ENCODE assay signal across 13 mouse cellular contexts in genomic region chr2:131090852-131091251, GRCm38 (mm10). TPM values are rescaled to one million over a fixed set of nuclear protein-coding genes. Genes with fewer than 3 reads are reported as not detected.
DNase-seq lines count a peak whose midpoint lies in the region; ATAC-seq and TF ChIP-seq lines count a peak whose summit lies in the region.
"Had no signal": no experiment of that assay in that cellular context is flagged by ENCODE, and none has a peak within 500 bp of the region (broad histone marks: within the 10 kb centered on the region; RNA-seq: fewer than 3 reads in every experiment).

No protein-coding gene starts in this region.

- TF ChIP-seq POLR2A in thymus, adult 2 months (IDR thresholded peaks at IDR 0.05; ENCODE audit: control insufficient read depth, extremely low read depth, insufficient read depth, low read length, poor library complexity), result no peak

- no peaks in the 10 kb centered on the region for H3K27me3 ChIP-seq in kidney, embryonic 16.5 days (ENCODE audit: insufficient read depth, low read length)
- H3K27me3 ChIP-seq in thymus, adult 2 months (ENCODE audit: control insufficient read depth, insufficient read depth, low read length), result no peaks in the 10 kb centered on the region

- peak; percentile 12 to 13 for DNase-seq in kidney, adult 8-10 months
- DNase-seq in heart, postnatal 25 days (ENCODE audit: low spot score), result peak; percentile 30
- peak; percentile 19 for DNase-seq in lung, postnatal 14 days
- DNase-seq in thymus, adult 2 months, result no peak
- no peak for DNase-seq in left cerebral cortex, postnatal 36 days (ENCODE audit: low spot score in 2 of 2)
- no peak for DNase-seq in thymus, postnatal 25 days
- DNase-seq: cerebellum, postnatal 10 days had no signal

- intact Hi-C loops in heart, postnatal 25 days (cut with DNase I), result no loop called here
- intact Hi-C loops in left cerebral cortex, postnatal 36 days (cut with DNase I), result loop anchor here (10.0 kb wide), 1 partner anchor 434 kb away; no protein-coding TSS in a partner anchor

- no peak overlapping the region for H3K27ac ChIP-seq in kidney, embryonic 16.5 days (ENCODE audit: low read length)
- no peak overlapping the region for H3K27ac ChIP-seq in thymus, adult 2 months (ENCODE audit: control insufficient read depth, insufficient read depth, low read length)
- H3K27ac ChIP-seq: liver, embryonic 14.5 days had no signal

- no peak overlapping the region for H3K4me3 ChIP-seq in kidney, embryonic 16.5 days (ENCODE audit: low read length)
- no peak overlapping the region for H3K4me3 ChIP-seq in thymus, adult 2 months (ENCODE audit: control insufficient read depth, insufficient read depth, low read length)
- H3K4me3 ChIP-seq: erythroblast, embryonic 14.5 days had no signal

- no peaks in the 10 kb centered on the region for H3K9me3 ChIP-seq in kidney, embryonic 16.5 days (ENCODE audit: low read length)

- no peak for TF ChIP-seq CTCF in thymus, adult 2 months (IDR thresholded peaks at IDR 0.05; ENCODE audit: borderline replicate concordance, control insufficient read depth, extremely low read depth, insufficient read depth, low read length, poor library complexity)

- peaks cover 9% of the 10 kb centered on the region for H3K4me1 ChIP-seq in kidney, embryonic 16.5 days (ENCODE audit: insufficient read depth, low read length)
- no peaks in the 10 kb centered on the region for H3K4me1 ChIP-seq in thymus, adult 2 months (replicated peaks; ENCODE audit: control insufficient read depth, insufficient read depth, low read length)

- H3K36me3 ChIP-seq in kidney, embryonic 16.5 days (ENCODE audit: insufficient read depth, low read length), result no peaks in the 10 kb centered on the region
- H3K36me3 ChIP-seq in thymus, adult 2 months (ENCODE audit: control insufficient read depth, insufficient read depth, low read length), result no peaks in the 10 kb centered on the region

- no peak overlapping the region for H3K9ac ChIP-seq in kidney, embryonic 16.5 days (replicated peaks; ENCODE audit: low read length)
- H3K9ac ChIP-seq: liver, embryonic 14.5 days had no signal

- ATAC-seq in kidney, embryonic 16.5 days (ENCODE audit: low FRiP score, low TSS enrichment), result no peak
- ATAC-seq in common myeloid progenitor, adult 5-6 weeks (replicated peaks; ENCODE audit: low read depth, poor library complexity, severe bottlenecking), result 0 out of 2 replicates have a peak, but pooled peaks have one; percentile 22

- H3K4me2 ChIP-seq in kidney, embryonic 16.5 days (replicated peaks; ENCODE audit: low read depth, low read length), result no peak overlapping the region

- WGBS in kidney, embryonic 16.5 days, result 53% methylated on average over 3 of the region's 3 CpGs
- 82% methylated on average over 3 of the region's 3 CpGs for WGBS in thymus, adult 2 months

RNA-seq across cellular contexts. Expression of gene Siglec1, which starts 4.3 kb away (rescaled TPM):
- polyA plus RNA-seq in kidney, embryonic 16.5 days (2015; fragmentation: Nextera tagmentation; extraction: Ambion mirVana), result 0.29 and 0.46 TPM in 2 replicates
- total RNA-seq in common myeloid progenitor, adult 5-6 weeks (2017), result under 0.01 TPM in 1 of 2 replicates, not detected in the other
- 1 to 10 TPM; 1.6 to 2.2 TPM for total RNA-seq in heart, postnatal 25 days (2021)
- 10.4 and 14.5 TPM in 2 replicates for polyA plus RNA-seq in thymus, adult 2 months (2012; rRNA removed)
- total RNA-seq in left cerebral cortex, postnatal 36 days (2021), result under 1 TPM; 0.32 to 0.75 TPM

RNA-seq across cellular contexts. Expression of gene Adam33, which starts 27.2 kb away (rescaled TPM):
- 4.8 and 6.0 TPM in 2 replicates for polyA plus RNA-seq in kidney, embryonic 16.5 days (2015; fragmentation: Nextera tagmentation; extraction: Ambion mirVana)
- not detected in 2 replicates for total RNA-seq in common myeloid progenitor, adult 5-6 weeks (2017)
- total RNA-seq in heart, postnatal 25 days (2021), result 1 to 10 TPM in 1 of 2 experiments, under 1 TPM in 1; 0.99 to 2.3 TPM
- 4.2 and 7.7 TPM in 2 replicates for polyA plus RNA-seq in thymus, adult 2 months (2012; rRNA removed)
- 1 to 10 TPM; 4.9 to 9.0 TPM for total RNA-seq in left cerebral cortex, postnatal 36 days (2021)

RNA-seq across cellular contexts. Expression of gene Hspa12b, which starts 36.2 kb away (rescaled TPM):
- 22.2 and 23.7 TPM in 2 replicates for polyA plus RNA-seq in kidney, embryonic 16.5 days (2015; fragmentation: Nextera tagmentation; extraction: Ambion mirVana)
- 0.92 and 0.96 TPM in 2 replicates for total RNA-seq in common myeloid progenitor, adult 5-6 weeks (2017)
- total RNA-seq in heart, postnatal 25 days (2021), result 10 to 100 TPM; 32.5 to 43.1 TPM
- 3.1 and 3.5 TPM in 2 replicates for polyA plus RNA-seq in thymus, adult 2 months (2012; rRNA removed)
- total RNA-seq in left cerebral cortex, postnatal 36 days (2021), result 10 to 100 TPM in 1 of 2 experiments, 1 to 10 TPM in 1; 7.2 to 11.9 TPM

RNA-seq across cellular contexts. Expression of gene Gm11037, which starts 42.4 kb away (rescaled TPM):
- polyA plus RNA-seq in kidney, embryonic 16.5 days (2015; fragmentation: Nextera tagmentation; extraction: Ambion mirVana), result not detected in 2 replicates
- not detected in 2 replicates for total RNA-seq in common myeloid progenitor, adult 5-6 weeks (2017)
- total RNA-seq in heart, postnatal 25 days (2021), result not detected
- not detected in 2 replicates for polyA plus RNA-seq in thymus, adult 2 months (2012; rRNA removed)
- total RNA-seq in left cerebral cortex, postnatal 36 days (2021), result not detected
- total RNA-seq: gastrocnemius, postnatal 4 days had no signal
- polyA plus RNA-seq: erythroblast, embryonic 14.5 days; liver, embryonic 14.5 days; testis, adult 2 months had no signal

RNA-seq across cellular contexts. Expression of gene Gfra4, which starts 48.0 kb away (rescaled TPM):
- polyA plus RNA-seq in kidney, embryonic 16.5 days (2015; fragmentation: Nextera tagmentation; extraction: Ambion mirVana), result 17.3 and 17.8 TPM in 2 replicates
- total RNA-seq in common myeloid progenitor, adult 5-6 weeks (2017), result not detected in 2 replicates
- 1 to 10 TPM; 6.6 to 7.0 TPM for total RNA-seq in heart, postnatal 25 days (2021)
- 12.7 and 14.3 TPM in 2 replicates for polyA plus RNA-seq in thymus, adult 2 months (2012; rRNA removed)
- 10 to 100 TPM; 53.5 to 65.7 TPM for total RNA-seq in left cerebral cortex, postnatal 36 days (2021)
- polyA plus RNA-seq: erythroblast, embryonic 14.5 days had no signal

Comparison
In these comparisons a context has a peak if more than half of its experiments do, and no peak if none do; other contexts are left out.
1. DNase-seq: peak in kidney, adult 8-10 months (2 of 2), heart, postnatal 25 days (single experiment) and lung, postnatal 14 days (single experiment); none in thymus, adult 2 months (single experiment), left cerebral cortex, postnatal 36 days (0 of 2) and thymus, postnatal 25 days (single experiment).